ENCODE assay signal across 15 mouse cellular contexts in genomic region chrX:101377076-101377475, GRCm38 (mm10). TPM values are rescaled to one million over a fixed set of nuclear protein-coding genes. Genes with fewer than 3 reads are reported as not detected.
DNase-seq lines count a peak whose midpoint lies in the region; ATAC-seq and TF ChIP-seq lines count a peak whose summit lies in the region.
"Had no signal": no experiment of that assay in that cellular context is flagged by ENCODE, and none has a peak within 500 bp of the region (broad histone marks: within the 10 kb centered on the region; RNA-seq: fewer than 3 reads in every experiment).

No protein-coding gene starts in this region.

- no peaks in the 10 kb centered on the region for H3K36me3 ChIP-seq in intestine, embryonic 16.5 days (ENCODE audit: control insufficient read depth, insufficient read depth, low read length)
- no peaks in the 10 kb centered on the region for H3K36me3 ChIP-seq in small intestine, adult 2 months (ENCODE audit: control insufficient read depth, insufficient read depth, low read length)
- no peaks in the 10 kb centered on the region for H3K36me3 ChIP-seq in midbrain, embryonic 14.5 days (ENCODE audit: control insufficient read depth, insufficient read depth, low read length)
- H3K36me3 ChIP-seq in forebrain, postnatal 0 days (ENCODE audit: insufficient read depth) = no peaks in the 10 kb centered on the region

- DNase-seq in kidney, adult 8-10 months = peak; percentile 78 to 81
- DNase-seq in large intestine, adult 2 months (ENCODE audit: low read depth, low spot score) = peak; percentile 53
- DNase-seq in midbrain, embryonic 14.5 days = no peak
- no peak for DNase-seq in forebrain, postnatal 0 days
- no peak for DNase-seq in left cerebral cortex, postnatal 10 days (ENCODE audit: extremely low spot score in 1 of 2, low spot score in 2 of 2)
- DNase-seq: cerebellum, adult 18-20 months; heart, adult 2 months; heart, postnatal 10 days; spleen, adult 18-20 months; thymus, postnatal 14 days had no signal

- TF ChIP-seq CTCF in small intestine, adult 2 months (IDR thresholded peaks at IDR 0.05; ENCODE audit: extremely low read depth, insufficient read length, insufficient replicate concordance, low read depth, low read length) = no peak
- no peak for TF ChIP-seq CTCF in forebrain, postnatal 0 days (IDR thresholded peaks at IDR 0.05; ENCODE audit: low read depth)

- H3K27me3 ChIP-seq in intestine, embryonic 16.5 days (replicated peaks; ENCODE audit: control insufficient read depth, insufficient read depth, low read length) = 0 out of 2 replicates have a peak, but pooled peaks cover 6% of the 10 kb centered on the region
- H3K27me3 ChIP-seq in small intestine, adult 2 months (ENCODE audit: control insufficient read depth, insufficient read depth, low read length) = no peaks in the 10 kb centered on the region
- H3K27me3 ChIP-seq in midbrain, embryonic 14.5 days (ENCODE audit: control insufficient read depth, insufficient read depth, low read length) = no peaks in the 10 kb centered on the region
- no peaks in the 10 kb centered on the region for H3K27me3 ChIP-seq in forebrain, postnatal 0 days (ENCODE audit: insufficient read depth, low read length)

- 0 out of 2 replicates have a peak overlapping the region, but pooled peaks have one; percentile 37 for H3K9ac ChIP-seq in intestine, embryonic 16.5 days (ENCODE audit: low read depth, low read length)
- H3K9ac ChIP-seq in midbrain, embryonic 14.5 days (replicated peaks; ENCODE audit: low read length) = no peak overlapping the region
- no peak overlapping the region for H3K9ac ChIP-seq in forebrain, postnatal 0 days

- intact Hi-C loops in left cerebral cortex, postnatal 10 days (cut with DNase I) = no loop called here

- peak; percentile 87 for ATAC-seq in intestine, embryonic 16.5 days
- no peak for ATAC-seq in midbrain, embryonic 14.5 days (ENCODE audit: low FRiP score, low TSS enrichment)
- ATAC-seq in forebrain, postnatal 0 days = no peak
- ATAC-seq: activated CD4-positive, CD25-positive, alpha-beta regulatory T cell, adult 4 months; CD4-positive, CD25-positive, alpha-beta regulatory T cell, adult 4 months had no signal

- WGBS in intestine, embryonic 16.5 days = 46% methylated on average over 4 of the region's 4 CpGs
- 26% methylated on average over 4 of the region's 4 CpGs for WGBS in large intestine, adult 2 months
- 23% methylated on average over 4 of the region's 4 CpGs for WGBS in small intestine, adult 2 months
- WGBS in midbrain, embryonic 14.5 days = 57% methylated on average over 4 of the region's 4 CpGs
- WGBS in forebrain, postnatal 0 days = 64% methylated on average over 4 of the region's 4 CpGs

- H3K4me3 ChIP-seq in intestine, embryonic 16.5 days (ENCODE audit: low read length) = peak overlapping the region; percentile 38
- peak overlapping the region; percentile 58 for H3K4me3 ChIP-seq in small intestine, adult 2 months (ENCODE audit: low read depth, low read length)
- H3K4me3 ChIP-seq in midbrain, embryonic 14.5 days (replicated peaks; ENCODE audit: low read depth, low read length) = no peak overlapping the region
- no peak overlapping the region for H3K4me3 ChIP-seq in forebrain, postnatal 0 days (ENCODE audit: low read depth, low read length)
- H3K4me3 ChIP-seq: heart, adult 2 months; myocyte had no signal

- TF ChIP-seq POLR2A in small intestine, adult 2 months (IDR thresholded peaks at IDR 0.05; ENCODE audit: low read depth, low read length) = peak; percentile 57; the same call in 1 of the 2 replicates

- peak overlapping the region; percentile 68 for H3K27ac ChIP-seq in intestine, embryonic 16.5 days (ENCODE audit: low read length)
- H3K27ac ChIP-seq in small intestine, adult 2 months (ENCODE audit: insufficient read depth, low read depth, low read length) = peak overlapping the region; percentile 89
- no peak overlapping the region for H3K27ac ChIP-seq in midbrain, embryonic 14.5 days (replicated peaks; ENCODE audit: low read depth, low read length)
- H3K27ac ChIP-seq in forebrain, postnatal 0 days (ENCODE audit: low read depth, low read length) = no peak overlapping the region
- H3K27ac ChIP-seq: heart, adult 2 months had no signal

- no peaks in the 10 kb centered on the region for H3K9me3 ChIP-seq in intestine, embryonic 16.5 days (ENCODE audit: control insufficient read depth, low read length)
- H3K9me3 ChIP-seq in midbrain, embryonic 14.5 days (ENCODE audit: control insufficient read depth, low read length) = no peaks in the 10 kb centered on the region
- no peaks in the 10 kb centered on the region for H3K9me3 ChIP-seq in forebrain, postnatal 0 days (ENCODE audit: low read length)

- 0 out of 2 replicates have a peak, but pooled peaks cover 4% of the 10 kb centered on the region for H3K4me1 ChIP-seq in intestine, embryonic 16.5 days (ENCODE audit: control insufficient read depth, insufficient read depth, low read length)
- no peaks in the 10 kb centered on the region; the same call in 1 of the 2 replicates for H3K4me1 ChIP-seq in small intestine, adult 2 months (ENCODE audit: control insufficient read depth, insufficient read depth, insufficient read length, low read length)
- H3K4me1 ChIP-seq in midbrain, embryonic 14.5 days (ENCODE audit: control insufficient read depth, insufficient read depth, low read length) = no peaks in the 10 kb centered on the region
- no peaks in the 10 kb centered on the region for H3K4me1 ChIP-seq in forebrain, postnatal 0 days (ENCODE audit: insufficient read depth)

- peak overlapping the region; percentile 38 for H3K4me2 ChIP-seq in intestine, embryonic 16.5 days (ENCODE audit: low read depth, low read length)
- H3K4me2 ChIP-seq in midbrain, embryonic 14.5 days (ENCODE audit: low read length) = no peak overlapping the region
- H3K4me2 ChIP-seq in forebrain, postnatal 0 days (ENCODE audit: low read depth) = no peak overlapping the region

RNA-seq across cellular contexts. Expression of gene Gjb1, which starts 0.9 kb away (rescaled TPM):
- polyA plus RNA-seq in intestine, embryonic 16.5 days (2015; fragmentation: Nextera tagmentation; extraction: Ambion mirVana) = 119 and 154 TPM in 2 replicates
- 88.4 and 102 TPM in 2 replicates for polyA plus RNA-seq in large intestine, adult 2 months (2012; rRNA removed)
- polyA plus RNA-seq in small intestine, adult 2 months (2012; rRNA removed) = 88.8 and 125 TPM in 2 replicates
- 0.57 and 0.85 TPM in 2 replicates for polyA plus RNA-seq in midbrain, embryonic 14.5 days (2014; fragmentation: Nextera tagmentation; extraction: Ambion mirVana)
- total RNA-seq in forebrain, postnatal 0 days (2014; rRNA removed) = 2.4 and 2.5 TPM in 2 replicates
- polyA plus RNA-seq in forebrain, postnatal 0 days (2015; fragmentation: Nextera tagmentation; extraction: Ambion mirVana) = 2.1 and 2.2 TPM in 2 replicates
- total RNA-seq in left cerebral cortex, postnatal 10 days (2021) = 1 to 10 TPM; 1.5 to 2.1 TPM
- total RNA-seq: heart, adult 2 months; heart, postnatal 10 days had no signal
- polyA plus RNA-seq: activated CD4-positive, CD25-positive, alpha-beta regulatory T cell, adult 4 months; CD4-positive, CD25-positive, alpha-beta regulatory T cell, adult 4 months; myocyte had no signal

RNA-seq across cellular contexts. Expression of gene Zmym3, which starts 43.6 kb away (rescaled TPM):
- 18.5 and 19.5 TPM in 2 replicates for polyA plus RNA-seq in intestine, embryonic 16.5 days (2015; fragmentation: Nextera tagmentation; extraction: Ambion mirVana)
- 10.2 and 17.0 TPM in 2 replicates for polyA plus RNA-seq in large intestine, adult 2 months (2012; rRNA removed)
- 8.0 and 11.8 TPM in 2 replicates for polyA plus RNA-seq in small intestine, adult 2 months (2012; rRNA removed)
- 67.9 and 75.2 TPM in 2 replicates for polyA plus RNA-seq in midbrain, embryonic 14.5 days (2014; fragmentation: Nextera tagmentation; extraction: Ambion mirVana)
- 197 and 199 TPM in 2 replicates for total RNA-seq in forebrain, postnatal 0 days (2014; rRNA removed)
- polyA plus RNA-seq in forebrain, postnatal 0 days (2015; fragmentation: Nextera tagmentation; extraction: Ambion mirVana) = 94.7 and 102 TPM in 2 replicates
- total RNA-seq in left cerebral cortex, postnatal 10 days (2021) = 100 to 1,000 TPM; 152 to 173 TPM

RNA-seq across cellular contexts. Expression of gene Nono, which starts 52.0 kb away (rescaled TPM):
- 272 and 304 TPM in 2 replicates for polyA plus RNA-seq in intestine, embryonic 16.5 days (2015; fragmentation: Nextera tagmentation; extraction: Ambion mirVana)
- polyA plus RNA-seq in large intestine, adult 2 months (2012; rRNA removed) = 89.2 and 104 TPM in 2 replicates
- polyA plus RNA-seq in small intestine, adult 2 months (2012; rRNA removed) = 20.7 and 47.5 TPM in 2 replicates
- polyA plus RNA-seq in midbrain, embryonic 14.5 days (2014; fragmentation: Nextera tagmentation; extraction: Ambion mirVana) = 287 and 351 TPM in 2 replicates
- 379 and 402 TPM in 2 replicates for total RNA-seq in forebrain, postnatal 0 days (2014; rRNA removed)
- 246 and 266 TPM in 2 replicates for polyA plus RNA-seq in forebrain, postnatal 0 days (2015; fragmentation: Nextera tagmentation; extraction: Ambion mirVana)
- total RNA-seq in left cerebral cortex, postnatal 10 days (2021) = 100 to 1,000 TPM; 154 to 163 TPM

Comparison
In these comparisons a context has a peak if more than half of its experiments do, and no peak if none do; other contexts are left out.
1. H3K27ac ChIP-seq: peak in intestine, embryonic 16.5 days (single experiment) and small intestine, adult 2 months (single experiment); none in midbrain, embryonic 14.5 days (single experiment) and forebrain, postnatal 0 days (single experiment).
2. H3K4me3 ChIP-seq: peak in intestine, embryonic 16.5 days (single experiment) and small intestine, adult 2 months (single experiment); none in midbrain, embryonic 14.5 days (single experiment) and forebrain, postnatal 0 days (single experiment).
3. DNase-seq: peak in kidney, adult 8-10 months (2 of 2) and large intestine, adult 2 months (single experiment); none in midbrain, embryonic 14.5 days (single experiment), forebrain, postnatal 0 days (single experiment) and left cerebral cortex, postnatal 10 days (0 of 2).
4. RNA of gene Gjb1, which starts 0.9 kb away (polyA plus RNA-seq): 119 to 154 TPM in intestine, embryonic 16.5 days, 88.8 to 125 TPM in small intestine, adult 2 months and 88.4 to 102 TPM in large intestine, adult 2 months; 2.1 to 2.2 TPM in forebrain, postnatal 0 days and 0.57 to 0.85 TPM in midbrain, embryonic 14.5 days; every median in the first group is over 10 times any median in the second.